Mouse (Mus musculus) brain, embryonic 14.5 days (tissue): Measurements from ENCODE around the gene Tarbp1.

ENCODE experiments used
- CTCF ChIP-seq: fragments of 200-500 bp; IDR thresholded peaks from 2 replicates; pipeline ENCODE4 v1.5.1; 2012; ENCODE audit warnings: inconsistent platforms, mild to moderate bottlenecking, moderate library complexity, borderline replicate concordance; ENCODE audit not compliant: insufficient read depth, insufficient read length; ENCODE audit errors: extremely low read depth
- POLR2A ChIP-seq: fragments of 200-500 bp; IDR thresholded peaks from 2 replicates; pipeline ENCODE4 v1.6.1; 2012; ENCODE audit warnings: mild to moderate bottlenecking, inconsistent platforms, borderline replicate concordance; ENCODE audit not compliant: poor library complexity, insufficient read depth, insufficient read length, severe bottlenecking; ENCODE audit errors: extremely low read depth

DNA sequence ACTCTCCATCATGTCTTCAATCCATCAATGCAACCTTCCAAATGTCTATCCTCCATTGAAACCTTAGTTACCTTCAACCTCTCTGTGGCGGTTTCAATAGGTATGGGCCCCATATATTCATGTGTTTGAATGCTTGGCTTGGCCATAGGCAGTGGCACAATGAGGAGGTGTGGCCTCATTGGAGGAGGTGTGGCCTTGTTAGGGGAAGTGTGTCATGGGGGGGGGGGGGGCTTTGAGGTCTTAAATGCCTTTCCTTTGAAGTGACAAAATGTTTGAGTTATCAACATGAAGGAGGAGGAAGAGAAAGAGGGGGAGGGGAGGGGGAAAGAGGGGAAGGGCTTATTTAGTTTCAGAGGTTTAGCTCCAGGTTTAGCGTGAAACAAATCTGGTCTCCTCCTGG is 5.5 kb upstream of the Tarbp1 start:
- no peak for TF ChIP-seq CTCF
- TF ChIP-seq POLR2A = no peak
